Mouse (Mus musculus): ENCODE measurements around the gene Map3k11.

Gene Map3k11

GRCm38 (mm10) chr19:5739446-5739845, 50.9 kb downstream of the Map3k11 start:
- no peak for DNase-seq

- DNase-seq: no peak
Observed at GRCm38 (mm10) chr19:5740320-5741317, 52.1 kb downstream of the Map3k11 start, which contains the start of gene Ltbp3. Ltbp3 (plus strand) TSS chr19:5740904.

- peak; percentile 26 for DNase-seq
Observed at GRCm38 (mm10) chr19:5741641-5742240, 53.2 kb downstream of the Map3k11 start.

- DNase-seq: no peak
Observed at GRCm38 (mm10) chr19:5742241-5742641, 53.7 kb downstream of the Map3k11 start.

- DNase-seq: no peak
Observed at GRCm38 (mm10) chr19:5743576-5743975, 55.0 kb downstream of the Map3k11 start.

- peak; percentile 64 for DNase-seq
Observed at GRCm38 (mm10) chr19:5745756-5746710, 57.5 kb downstream of the Map3k11 start.

GRCm38 (mm10) chr19:5746907-5747363, 58.4 kb downstream of the Map3k11 start:
- DNase-seq: no peak

- DNase-seq: no peak
Observed at GRCm38 (mm10) chr19:5749476-5749875, 60.9 kb downstream of the Map3k11 start.

- no peak for DNase-seq
Observed at GRCm38 (mm10) chr19:5750951-5751350, 62.4 kb downstream of the Map3k11 start.

- DNase-seq: peak; percentile 83
Observed at GRCm38 (mm10) chr19:5751742-5752141, 63.2 kb downstream of the Map3k11 start.
